Mouse (Mus musculus) T-cell, adult 2 months (primary cell): Measurements from ENCODE around the gene Hipk2.
A peak's percentile ranks its signal among the peaks of the same experiment; 100 is the strongest.

Source experiments
- DNase-seq: peaks from one replicate; pipeline ENCODE4 v3.0.0; 2022; ENCODE audit warnings: low spot score

Gene Hipk2

GRCm38 (mm10) chr6:38829452-38829851 lies 46.5 kb downstream of the Hipk2 start:
- DNase-seq = no peak

GRCm38 (mm10) chr6:38828211-38828610 lies 47.8 kb downstream of the Hipk2 start:
- DNase-seq = no peak

- no peak for DNase-seq
These were observed 48.5 kb downstream of the Hipk2 start for GRCm38 (mm10) chr6:38827435-38827834.

GRCm38 (mm10) chr6:38826857-38827256 lies 49.1 kb downstream of the Hipk2 start:
- DNase-seq = no peak

- no peak for DNase-seq
These were observed 50.1 kb downstream of the Hipk2 start for GRCm38 (mm10) chr6:38825886-38826285.

- no peak for DNase-seq
These were observed 52.1 kb downstream of the Hipk2 start for GRCm38 (mm10) chr6:38823827-38824226.

GRCm38 (mm10) chr6:38823164-38823563 lies 52.8 kb downstream of the Hipk2 start:
- no peak for DNase-seq

GRCm38 (mm10) chr6:38821686-38822085 lies 54.3 kb downstream of the Hipk2 start:
- no peak for DNase-seq

GRCm38 (mm10) chr6:38820862-38821261 lies 55.1 kb downstream of the Hipk2 start:
- DNase-seq = no peak

- no peak for DNase-seq
These were observed 59.7 kb downstream of the Hipk2 start for GRCm38 (mm10) chr6:38816216-38816615.

GRCm38 (mm10) chr6:38815582-38815981 lies 60.4 kb downstream of the Hipk2 start:
- DNase-seq = no peak

- DNase-seq = no peak
These were observed 61.3 kb downstream of the Hipk2 start for GRCm38 (mm10) chr6:38814690-38815089.

- no peak for DNase-seq
These were observed 64.4 kb downstream of the Hipk2 start for GRCm38 (mm10) chr6:38811459-38812145.

GRCm38 (mm10) chr6:38810121-38810475 lies 65.9 kb downstream of the Hipk2 start:
- peak; percentile 28 for DNase-seq

GRCm38 (mm10) chr6:38809396-38810120 lies 66.4 kb downstream of the Hipk2 start:
- DNase-seq = peak; percentile 42

- DNase-seq = no peak
These were observed 67.6 kb downstream of the Hipk2 start for GRCm38 (mm10) chr6:38808317-38808716.

GRCm38 (mm10) chr6:38806963-38807445 lies 69.0 kb downstream of the Hipk2 start:
- peak; percentile 16 for DNase-seq

GRCm38 (mm10) chr6:38805612-38806011 lies 70.4 kb downstream of the Hipk2 start:
- no peak for DNase-seq

GRCm38 (mm10) chr6:38801252-38801651 lies 74.7 kb downstream of the Hipk2 start:
- no peak for DNase-seq

- DNase-seq = no peak
These were observed 78.4 kb downstream of the Hipk2 start for GRCm38 (mm10) chr6:38797548-38797947.

GRCm38 (mm10) chr6:38796993-38797392 lies 79.0 kb downstream of the Hipk2 start:
- no peak for DNase-seq

GRCm38 (mm10) chr6:38796388-38796787 lies 79.6 kb downstream of the Hipk2 start:
- no peak for DNase-seq

- DNase-seq = no peak
These were observed 80.7 kb downstream of the Hipk2 start for GRCm38 (mm10) chr6:38795096-38795816.
